Mouse (Mus musculus) heart, adult 2 months (tissue): ENCODE results near the gene Otulinl. TPM values are rescaled to one million over a fixed set of nuclear protein-coding genes. Genes with fewer than 3 reads are reported as not detected.

Experiments used
- DNase-seq, 2 experiments: peaks; one replicate each; pipeline ENCODE4 v3.0.0; 2021
- H3K27ac ChIP-seq: fragments of 200-600 bp; 2 replicates; pipeline ENCODE4 v1.8.1; 2022
- H3K27me3 ChIP-seq: fragments of 200-500 bp; 2 replicates; pipeline ENCODE4 v1.6.1; 2012; ENCODE audit warnings: mild to moderate bottlenecking, low read length, inconsistent platforms, mixed read lengths; ENCODE audit not compliant: control insufficient read depth, insufficient read depth
- H3K36me3 ChIP-seq: fragments of 200-500 bp; 2 replicates; pipeline ENCODE4 v1.6.1; 2012; ENCODE audit warnings: low read length, inconsistent platforms; ENCODE audit not compliant: control insufficient read depth, insufficient read depth
- H3K4me1 ChIP-seq: fragments of 200-500 bp; 2 replicates; pipeline ENCODE4 v1.6.1; 2011; ENCODE audit warnings: low read length; ENCODE audit not compliant: control insufficient read depth, insufficient read depth
- H3K4me3 ChIP-seq: fragments of 200-600 bp; 2 replicates; pipeline ENCODE4 v1.8.1; 2022
- H3K79me2 ChIP-seq: fragments of 200-500 bp; replicated peaks from 2 replicates; pipeline ENCODE4 v1.6.1; 2012; ENCODE audit warnings: mild to moderate bottlenecking, inconsistent platforms, low read length, moderate library complexity, mixed read lengths; ENCODE audit not compliant: control insufficient read depth, insufficient read depth
- H3K9ac ChIP-seq: fragments of 200-500 bp; 2 replicates; pipeline ENCODE4 v1.6.1; 2012; ENCODE audit warnings: low read depth, mild to moderate bottlenecking, control low read depth, inconsistent platforms, low read length, mixed read lengths
- CTCF ChIP-seq: fragments of 200-600 bp; IDR thresholded peaks from 2 replicates; pipeline ENCODE4 v1.8.1; 2022; ENCODE audit warnings: antibody characterized with exemption, mild to moderate bottlenecking, moderate library complexity
- EP300 ChIP-seq: fragments of 200-500 bp; IDR thresholded peaks from 2 replicates; pipeline ENCODE4 v1.6.1; 2011; ENCODE audit warnings: low read depth, low read length, control low read depth; ENCODE audit not compliant: insufficient read depth
- POLR2A ChIP-seq: fragments of 200-500 bp; IDR thresholded peaks from 2 replicates; pipeline ENCODE4 v1.6.1; 2011; ENCODE audit warnings: mild to moderate bottlenecking, low read depth, low read length, control low read depth; ENCODE audit not compliant: insufficient read depth
- WGBS: fragments of 180-500 bp; shearing (Covaris S2); methylation state at CpG from one replicate; pipeline ENCODE4 v1.1.7; 2018; 5-methylcytosine and 5-hydroxymethylcytosine counted together
- intact Hi-C: fragments of 180-260 bp; cut with DNase I; formaldehyde crosslinking; loops from one replicate; pipeline ENCODE4 v1.15.1; 2025
- polyA plus RNA-seq: library from polyadenylated mRNA; depleted of rRNA; stranded (reverse); fragments of >200 nt; gene quantifications from 2 replicates; pipeline ENCODE4 v1.2.3, GENCODE M21; 2012
- total RNA-seq, 2 experiments: library from RNA; stranded (reverse); gene quantifications; 2 replicates each; pipeline ENCODE4 v1.2.3; 2021

Otulinl gene
- total and polyA plus RNA-seq, 3 experiments = 1.5 to 3.0 (median 1.9) TPM

GRCm38 (mm10) chr15:27702031-27702971 is 20.9 kb upstream of the Otulinl start:
- Histone ChIP-seq H3K9ac (no peak overlapping the region), H3K27ac (no peak overlapping the region), H3K79me2 (no peaks in the 10 kb centered on the region), H3K27me3 (no peaks in the 10 kb centered on the region), H3K4me3 (no peak overlapping the region), H3K36me3 (no peaks in the 10 kb centered on the region), H3K4me1 (peaks cover 1% of the 10 kb centered on the region)
- DNase-seq = peak in 1 of 2 experiments; percentile 69
- WGBS = 18% methylated on average over 11 of the region's 11 CpGs
- no peak for TF ChIP-seq EP300
- intact Hi-C loops = no loop called here

- no peak for DNase-seq
- intact Hi-C loops = no loop called here
- Histone ChIP-seq H3K4me3 (no peak overlapping the region), H3K4me1 (peaks cover 1% of the 10 kb centered on the region; the same call in 1 of the 2 replicates), H3K9ac (no peak overlapping the region), H3K79me2 (no peaks in the 10 kb centered on the region), H3K27me3 (no peaks in the 10 kb centered on the region), H3K27ac (no peak overlapping the region), H3K36me3 (no peaks in the 10 kb centered on the region)
- TF ChIP-seq CTCF (no peak), EP300 (no peak), POLR2A (no peak)
- WGBS = 86% methylated on average over 5 of the region's 5 CpGs
These were observed 16.3 kb upstream of the Otulinl start for GRCm38 (mm10) chr15:27697632-27698031.

- Histone ChIP-seq H3K4me1 (no peaks in the 10 kb centered on the region), H3K27me3 (no peaks in the 10 kb centered on the region), H3K79me2 (no peaks in the 10 kb centered on the region), H3K9ac (no peak overlapping the region), H3K36me3 (no peaks in the 10 kb centered on the region), H3K4me3 (no peak overlapping the region), H3K27ac (no peak overlapping the region)
- DNase-seq = no peak
- intact Hi-C loops = no loop called here
- WGBS = 59% methylated on average over 10 of the region's 10 CpGs
- TF ChIP-seq POLR2A = no peak
- no peak for TF ChIP-seq EP300
These were observed 11.9 kb upstream of the Otulinl start for GRCm38 (mm10) chr15:27693235-27693634.

GRCm38 (mm10) chr15:27692161-27692560 is 10.8 kb upstream of the Otulinl start:
- DNase-seq = no peak
- Histone ChIP-seq H3K79me2 (no peaks in the 10 kb centered on the region), H3K9ac (no peak overlapping the region), H3K27ac (no peak overlapping the region), H3K4me1 (peaks cover 2% of the 10 kb centered on the region; the same call in 1 of the 2 replicates), H3K27me3 (no peaks in the 10 kb centered on the region), H3K36me3 (no peaks in the 10 kb centered on the region), H3K4me3 (no peak overlapping the region)
- intact Hi-C loops = no loop called here
- WGBS = 75% methylated on average over 7 of the region's 7 CpGs
- TF ChIP-seq EP300 = no peak
- TF ChIP-seq POLR2A = no peak
- TF ChIP-seq CTCF = no peak

GRCm38 (mm10) chr15:27691213-27691612 is 9.8 kb upstream of the Otulinl start:
- no peak for DNase-seq
- WGBS = 84% methylated on average over 7 of the region's 7 CpGs

GRCm38 (mm10) chr15:27688041-27688651 is 6.8 kb upstream of the Otulinl start:
- Histone ChIP-seq H3K27ac (no peak overlapping the region), H3K9ac (no peak overlapping the region), H3K27me3 (no peaks in the 10 kb centered on the region), H3K4me3 (no peak overlapping the region), H3K79me2 (no peaks in the 10 kb centered on the region), H3K36me3 (no peaks in the 10 kb centered on the region), H3K4me1 (peaks cover 2% of the 10 kb centered on the region; the same call in 1 of the 2 replicates)
- TF ChIP-seq EP300 = no peak
- no peak for TF ChIP-seq CTCF
- TF ChIP-seq POLR2A = no peak
- WGBS = 24% methylated on average over 9 of the region's 9 CpGs
- no peak for DNase-seq
- intact Hi-C loops = no loop called here

More at GRCm38 (mm10) chr15:27691213-27691612, 9.8 kb upstream of the Otulinl start:
- TF ChIP-seq CTCF (no peak), EP300 (no peak), POLR2A (no peak)
- Histone ChIP-seq H3K9ac (no peak overlapping the region), H3K36me3 (no peaks in the 10 kb centered on the region), H3K27me3 (no peaks in the 10 kb centered on the region), H3K4me1 (peaks cover 2% of the 10 kb centered on the region; the same call in 1 of the 2 replicates), H3K27ac (no peak overlapping the region), H3K4me3 (no peak overlapping the region), H3K79me2 (no peaks in the 10 kb centered on the region)
- intact Hi-C loops = no loop called here
